Comparison of ENCODE assay signal across 8 mouse cellular contexts in genomic region chr9:65293973-65294715, GRCm38 (mm10). TPM values are rescaled to one million over a fixed set of nuclear protein-coding genes. Genes with fewer than 3 reads are reported as not detected.
A peak's percentile ranks its signal among the peaks of the same experiment; 100 is the strongest.
DNase-seq lines count a peak whose midpoint lies in the region; ATAC-seq and TF ChIP-seq lines count a peak whose summit lies in the region.

Gene Clpx (plus strand): TSS chr9:65294260.

- DNase-seq in MN1 (ENCODE audit: low spot score) = peak; percentile 98
- peak; percentile 97 for DNase-seq in cerebellum, adult 9-10 months
- DNase-seq in hindbrain, embryonic 10.5 days (ENCODE audit: low spot score) = peak; percentile 99
- peak; percentile 97 for DNase-seq in layer of hippocampus, adult 9-11 months
- DNase-seq in lung, postnatal 0 days (ENCODE audit: low spot score) = peak; percentile 100
- peak; percentile 95 for DNase-seq in ovary, postnatal 14 days (ENCODE audit: low spot score)
- peak; percentile 98 for DNase-seq in thymus, postnatal 14 days

- peak within 1 kb of the TSS; percentile 77 for H3K4me2 ChIP-seq in lung, postnatal 0 days (replicated peaks; ENCODE audit: low read depth, low read length)

- H3K27me3 ChIP-seq in hindbrain, embryonic 10.5 days (ENCODE audit: insufficient read depth, poor library complexity, severe bottlenecking) = no peaks in the 10 kb centered on the region
- H3K27me3 ChIP-seq in lung, postnatal 0 days (replicated peaks; ENCODE audit: insufficient read depth, low read length) = no peaks in the 10 kb centered on the region

- peak; percentile 42 for TF ChIP-seq CTCF in lung, postnatal 0 days (IDR thresholded peaks at IDR 0.05)

- peak within 1 kb of the TSS; percentile 97 for H3K4me3 ChIP-seq in hindbrain, embryonic 10.5 days
- peak within 1 kb of the TSS; percentile 93 for H3K4me3 ChIP-seq in lung, postnatal 0 days (ENCODE audit: low read depth, low read length)

- peak; percentile 95 for ATAC-seq in frontal cortex, adult (ENCODE audit: low TSS enrichment)
- ATAC-seq in lung, postnatal 0 days = peak; percentile 97

- peaks cover 11% of the 10 kb centered on the region for H3K36me3 ChIP-seq in hindbrain, embryonic 10.5 days
- no peaks in the 10 kb centered on the region; the same call in 1 of the 2 replicates for H3K36me3 ChIP-seq in lung, postnatal 0 days (ENCODE audit: insufficient read depth, low read length)

- H3K4me1 ChIP-seq in hindbrain, embryonic 10.5 days (replicated peaks) = peaks cover 26% of the 10 kb centered on the region
- no peaks in the 10 kb centered on the region for H3K4me1 ChIP-seq in lung, postnatal 0 days (ENCODE audit: insufficient read depth, low read depth, low read length)

- TF ChIP-seq EP300 in lung, postnatal 0 days (IDR thresholded peaks at IDR 0.05) = peak; percentile 82

- H3K9ac ChIP-seq in lung, postnatal 0 days (replicated peaks; ENCODE audit: low read depth) = peak within 1 kb of the TSS; percentile 93

- under 1% methylated on average over 71 of the region's 71 CpGs for WGBS in hindbrain, embryonic 10.5 days
- WGBS in lung, postnatal 0 days = under 1% methylated on average over 52 of the region's 71 CpGs

- no peaks in the 10 kb centered on the region for H3K9me3 ChIP-seq in hindbrain, embryonic 10.5 days
- H3K9me3 ChIP-seq in lung, postnatal 0 days (ENCODE audit: low read length) = no peaks in the 10 kb centered on the region

- peak within 1 kb of the TSS; percentile 91 for H3K27ac ChIP-seq in hindbrain, embryonic 10.5 days
- H3K27ac ChIP-seq in lung, postnatal 0 days (ENCODE audit: low read length) = peak within 1 kb of the TSS; percentile 95

RNA-seq across cellular contexts. Expression of gene Clpx, which starts in this region (rescaled TPM):
- 35.3 and 42.1 TPM in 2 replicates for polyA plus RNA-seq in hindbrain, embryonic 10.5 days (2016; fragmentation: Nextera tagmentation; extraction: Ambion mirVana)
- polyA plus RNA-seq in lung, postnatal 0 days (2015; fragmentation: Nextera tagmentation; extraction: Ambion mirVana) = 38.8 and 43.5 TPM in 2 replicates

Comparison
In these comparisons a context has a peak if more than half of its experiments do, and no peak if none do; other contexts are left out.
1. Peak in every context shown above with its lines: DNase-seq, ATAC-seq, H3K4me3 ChIP-seq and H3K27ac ChIP-seq.